Mouse (Mus musculus) kidney, postnatal 0 days (tissue): ENCODE data around the gene Mrps10. TPM values are rescaled to one million over a fixed set of nuclear protein-coding genes. Genes with fewer than 3 reads are reported as not detected.

Source experiments
- ATAC-seq: fragments of 200-750 bp; cut with Nextera tagmentation; replicated peaks from 2 replicates; pipeline ENCODE4 v1.8.0; 2017; ENCODE audit warnings: low read depth, moderate number of reproducible peaks, moderate TSS enrichment, moderate library complexity; ENCODE audit not compliant: low FRiP score
- DNase-seq: peaks from one replicate; pipeline ENCODE4 v3.0.0-alpha.2; 2016; ENCODE audit warnings: low spot score
- H3K27ac ChIP-seq: fragments of 300-500 bp; sonication (generic); 2 replicates; pipeline ENCODE4 v1.5.1; 2014; ENCODE audit warnings: mild to moderate bottlenecking
- H3K27me3 ChIP-seq: fragments of 300-500 bp; sonication (generic); 2 replicates; pipeline ENCODE4 v1.6.1; 2014; ENCODE audit warnings: low read length, mixed read lengths; ENCODE audit not compliant: insufficient read depth
- H3K36me3 ChIP-seq: fragments of 300-500 bp; sonication (generic); 2 replicates; pipeline ENCODE4 v1.6.1; 2014; ENCODE audit warnings: low read length, mixed read lengths; ENCODE audit not compliant: insufficient read depth
- H3K4me1 ChIP-seq: fragments of 300-500 bp; sonication (generic); replicated peaks from 2 replicates; pipeline ENCODE4 v1.6.1; 2014; ENCODE audit warnings: antibody characterized with exemption, low read length, mixed read lengths; ENCODE audit not compliant: insufficient read depth
- H3K4me2 ChIP-seq: fragments of 300-500 bp; sonication (generic); 2 replicates; pipeline ENCODE4 v1.6.1; 2014; ENCODE audit warnings: mild to moderate bottlenecking, low read length, moderate library complexity, mixed read lengths
- H3K4me3 ChIP-seq: fragments of 300-500 bp; sonication (generic); replicated peaks from 2 replicates; pipeline ENCODE4 v1.5.1; 2014; ENCODE audit warnings: low read depth, low read length
- H3K9ac ChIP-seq: fragments of 300-500 bp; sonication (generic); 2 replicates; pipeline ENCODE4 v1.6.1; 2014; ENCODE audit warnings: low read depth, low read length
- H3K9me3 ChIP-seq: fragments of 300-500 bp; sonication (generic); replicated peaks from 2 replicates; pipeline ENCODE4 v1.6.1; 2016; ENCODE audit warnings: low read length, inconsistent platforms, mixed read lengths
- CTCF ChIP-seq: IDR thresholded peaks from 2 replicates; pipeline ENCODE4 v1.5.1; 2016; ENCODE audit warnings: antibody characterized with exemption, low read depth, mild to moderate bottlenecking, moderate library complexity
- WGBS: fragments of 180-500 bp; shearing (Covaris S2); extraction: QIAGEN DNeasy Blood & Tissue Kit; methylation state at CpG from one replicate; pipeline ENCODE4 v1.1.7; 2014; 5-methylcytosine and 5-hydroxymethylcytosine counted together
- polyA plus RNA-seq: library from polyadenylated mRNA; unstranded; fragments of >200 nt; fragmentation: Nextera tagmentation; extraction: Ambion mirVana; gene quantifications from 2 replicates; pipeline ENCODE4 v1.2.1, GENCODE M21; 2015

The Mrps10 gene
- polyA plus RNA-seq, 1 experiment from 2014 or later: 86.9 TPM

GRCm38 (mm10) chr17:47376779-47377280 lies 8.1 kb downstream of the Mrps10 start:
- H3K27ac ChIP-seq: no peak overlapping the region
- no peak for ATAC-seq
- peaks cover 56% of the 10 kb centered on the region for H3K36me3 ChIP-seq
- H3K9ac ChIP-seq: no peak overlapping the region
- DNase-seq: no peak
- no peaks in the 10 kb centered on the region for H3K4me1 ChIP-seq
- no peak overlapping the region for H3K4me2 ChIP-seq
- no peaks in the 10 kb centered on the region for H3K9me3 ChIP-seq
- no peak for TF ChIP-seq CTCF
- H3K27me3 ChIP-seq: no peaks in the 10 kb centered on the region
- no peak overlapping the region for H3K4me3 ChIP-seq
- WGBS: 79% methylated on average over 6 of the region's 6 CpGs

GRCm38 (mm10) chr17:47378133-47378532 lies 9.4 kb downstream of the Mrps10 start:
- Histone ChIP-seq H3K36me3 (peaks cover 51% of the 10 kb centered on the region), H3K4me3 (no peak overlapping the region), H3K27ac (no peak overlapping the region), H3K9ac (no peak overlapping the region), H3K27me3 (no peaks in the 10 kb centered on the region), H3K4me2 (no peak overlapping the region), H3K4me1 (no peaks in the 10 kb centered on the region), H3K9me3 (no peaks in the 10 kb centered on the region)
- ATAC-seq (no peak), DNase-seq (no peak)
- WGBS: 83% methylated on average over 15 of the region's 15 CpGs
- TF ChIP-seq CTCF: peak; percentile 23; the same call in 1 of the 2 replicates

- no peak for TF ChIP-seq CTCF
- ATAC-seq: no peak
- no peak overlapping the region for H3K27ac ChIP-seq
- 67% methylated on average over 11 of the region's 11 CpGs for WGBS
- peaks cover 24% of the 10 kb centered on the region; the same call in 1 of the 2 replicates for H3K36me3 ChIP-seq
- no peak overlapping the region for H3K9ac ChIP-seq
- no peaks in the 10 kb centered on the region for H3K9me3 ChIP-seq
- H3K27me3 ChIP-seq: no peaks in the 10 kb centered on the region
- no peaks in the 10 kb centered on the region for H3K4me1 ChIP-seq
- H3K4me2 ChIP-seq: no peak overlapping the region
- DNase-seq: no peak
- H3K4me3 ChIP-seq: no peak overlapping the region
Measured at GRCm38 (mm10) chr17:47381917-47382316, 13.2 kb downstream of the Mrps10 start.

- H3K4me2 ChIP-seq: no peak overlapping the region
- ATAC-seq: no peak
- no peaks in the 10 kb centered on the region for H3K27me3 ChIP-seq
- no peak overlapping the region for H3K27ac ChIP-seq
- no peaks in the 10 kb centered on the region for H3K9me3 ChIP-seq
- H3K4me1 ChIP-seq: no peaks in the 10 kb centered on the region
- no peak overlapping the region for H3K9ac ChIP-seq
- WGBS: 81% methylated on average over 4 of the region's 4 CpGs
- 0 out of 2 replicates have a peak, but pooled peaks cover 16% of the 10 kb centered on the region for H3K36me3 ChIP-seq
- no peak for DNase-seq
- no peak for TF ChIP-seq CTCF
- H3K4me3 ChIP-seq: no peak overlapping the region
Measured at GRCm38 (mm10) chr17:47383266-47383665, 14.6 kb downstream of the Mrps10 start.

GRCm38 (mm10) chr17:47384064-47384463 lies 15.4 kb downstream of the Mrps10 start:
- TF ChIP-seq CTCF: peak; percentile 35
- DNase-seq (no peak), ATAC-seq (no peak)
- H3K4me3 ChIP-seq: no peak overlapping the region
- no peak overlapping the region for H3K4me2 ChIP-seq
- no peaks in the 10 kb centered on the region for H3K27me3 ChIP-seq
- H3K4me1 ChIP-seq: no peaks in the 10 kb centered on the region
- H3K9me3 ChIP-seq: no peaks in the 10 kb centered on the region
- no peak overlapping the region for H3K27ac ChIP-seq
- H3K36me3 ChIP-seq: 0 out of 2 replicates have a peak, but pooled peaks cover 11% of the 10 kb centered on the region
- 90% methylated on average over 3 of the region's 3 CpGs for WGBS
- H3K9ac ChIP-seq: no peak overlapping the region

GRCm38 (mm10) chr17:47385145-47385544 lies 16.5 kb downstream of the Mrps10 start, which contains the start of gene Guca1b:
Gene Guca1b, plus strand, starts transcription at chr17:47385393.
- H3K4me3 ChIP-seq: no peak within 1 kb of the TSS
- WGBS: 23% methylated on average over 10 of the region's 10 CpGs
- no peaks in the 10 kb centered on the region for H3K4me1 ChIP-seq
- H3K9ac ChIP-seq: no peak within 1 kb of the TSS
- H3K4me2 ChIP-seq: no peak within 1 kb of the TSS
- H3K36me3 ChIP-seq: 0 out of 2 replicates have a peak, but pooled peaks cover 3% of the 10 kb centered on the region
- H3K27me3 ChIP-seq: no peaks in the 10 kb centered on the region
- no peak for TF ChIP-seq CTCF
- peak; percentile 40; the same call in 1 of the 2 replicates for ATAC-seq
- H3K27ac ChIP-seq: no peak within 1 kb of the TSS
- DNase-seq: no peak
- H3K9me3 ChIP-seq: no peaks in the 10 kb centered on the region

GRCm38 (mm10) chr17:47386649-47387048 lies 18.0 kb downstream of the Mrps10 start:
- Histone ChIP-seq H3K9ac (no peak overlapping the region), H3K4me2 (no peak overlapping the region), H3K9me3 (no peaks in the 10 kb centered on the region), H3K4me3 (no peak overlapping the region), H3K4me1 (no peaks in the 10 kb centered on the region), H3K36me3 (no peaks in the 10 kb centered on the region), H3K27ac (no peak overlapping the region), H3K27me3 (no peaks in the 10 kb centered on the region)
- peak; percentile 40 for DNase-seq
- ATAC-seq: no peak
- TF ChIP-seq CTCF: peak; percentile 83
- WGBS: 74% methylated on average over 4 of the region's 4 CpGs
